Mouse (Mus musculus): ENCODE results near the gene Fbxo41. TPM values are rescaled to one million over a fixed set of nuclear protein-coding genes. Genes with fewer than 3 reads are reported as not detected.

Fbxo41 gene
- polyA plus RNA-seq, 1 experiment: not detected

DNA sequence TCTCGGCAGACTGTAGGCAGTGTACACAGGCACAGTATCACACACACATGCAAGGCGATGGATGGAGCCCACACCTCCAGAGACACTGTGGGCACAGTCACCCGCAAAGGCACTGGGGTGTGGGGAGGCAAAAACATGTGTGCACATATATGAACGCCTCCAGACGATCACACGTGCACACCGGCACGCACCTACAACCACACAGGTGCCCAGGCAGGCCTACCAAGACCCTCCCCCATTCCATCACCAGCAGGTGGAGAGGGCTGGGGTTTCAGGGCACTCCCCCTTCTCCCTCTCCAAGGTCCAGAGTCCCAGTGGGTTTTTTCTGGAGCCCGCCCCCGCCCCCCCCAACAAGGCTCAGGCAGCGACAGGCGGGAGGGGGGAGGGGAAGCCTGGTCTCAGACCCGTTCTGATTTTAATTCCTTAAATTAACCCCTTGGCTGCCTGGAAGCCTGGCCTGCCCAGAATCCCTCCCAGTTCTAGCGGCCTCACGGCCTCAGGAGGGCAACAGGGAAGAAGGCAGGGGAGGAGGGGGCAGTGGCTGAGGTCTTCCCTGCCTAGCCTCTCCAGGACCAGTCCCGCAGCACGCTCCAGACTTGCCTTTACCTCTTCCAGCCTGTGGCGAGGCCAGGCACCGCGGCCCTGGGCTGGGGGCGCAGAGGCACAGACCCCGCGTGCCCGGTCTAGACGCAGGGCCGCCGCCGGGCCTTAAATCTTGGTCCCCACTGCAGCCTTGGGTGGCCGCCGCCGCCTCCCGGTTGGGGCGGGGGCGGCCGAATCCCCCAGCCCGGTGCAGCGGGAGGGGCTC is 487 bp downstream of the Fbxo41 start:
- no peak overlapping the region for H3K27ac ChIP-seq (ENCODE audit: control insufficient read depth, insufficient read depth, low read depth, low read length, poor library complexity)
- H3K4me1 ChIP-seq (ENCODE audit: control insufficient read depth, insufficient read depth, low read length): no peaks in the 10 kb centered on the region
- no peak for TF ChIP-seq POLR2A (IDR thresholded peaks at IDR 0.05; ENCODE audit: borderline replicate concordance, control insufficient read depth, low read depth, low read length)
- no peak for TF ChIP-seq CTCF (IDR thresholded peaks at IDR 0.05; ENCODE audit: control insufficient read depth, insufficient read depth, low read length)
- H3K4me3 ChIP-seq (replicated peaks; ENCODE audit: control insufficient read depth, low read depth, low read length): no peak overlapping the region
- WGBS: 7% methylated on average over 37 of the region's 37 CpGs

DNA sequence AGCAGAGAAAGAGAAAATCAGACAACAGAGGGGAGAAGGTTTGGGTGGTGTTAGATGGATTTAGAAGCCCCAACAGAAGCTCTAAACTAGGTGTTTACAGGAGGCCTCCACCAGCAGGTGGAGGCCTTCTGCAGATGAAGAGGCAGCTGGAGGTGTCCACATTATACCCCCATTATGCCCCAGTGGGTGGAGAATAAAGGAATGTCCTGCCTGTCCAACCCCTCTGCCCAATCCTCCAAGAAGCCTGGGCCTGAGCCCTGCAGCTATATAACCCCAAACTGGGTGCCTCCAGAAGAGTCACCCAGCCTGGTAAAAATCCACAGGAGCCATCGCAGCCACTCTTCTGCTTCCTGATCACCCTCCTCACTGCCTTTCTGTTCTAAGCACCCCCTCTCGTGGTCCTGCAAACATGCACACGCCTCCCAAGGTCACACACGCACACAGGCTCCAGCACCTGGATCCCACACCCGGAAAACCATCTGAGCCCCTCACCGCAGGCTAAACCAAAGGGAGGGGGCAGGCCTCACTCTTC is 1.2 kb downstream of the Fbxo41 start:
- no peak for TF ChIP-seq POLR2A (IDR thresholded peaks at IDR 0.05; ENCODE audit: borderline replicate concordance, control insufficient read depth, low read depth, low read length)
- TF ChIP-seq CTCF (IDR thresholded peaks at IDR 0.05; ENCODE audit: control insufficient read depth, insufficient read depth, low read length): no peak
- Histone ChIP-seq H3K4me3 (replicated peaks; ENCODE audit: control insufficient read depth, low read depth, low read length) (no peak overlapping the region), H3K4me1 (ENCODE audit: control insufficient read depth, insufficient read depth, low read length) (no peaks in the 10 kb centered on the region), H3K27ac (ENCODE audit: control insufficient read depth, insufficient read depth, low read depth, low read length, poor library complexity) (no peak overlapping the region)
- WGBS: 13% methylated on average over 6 of the region's 6 CpGs

DNA sequence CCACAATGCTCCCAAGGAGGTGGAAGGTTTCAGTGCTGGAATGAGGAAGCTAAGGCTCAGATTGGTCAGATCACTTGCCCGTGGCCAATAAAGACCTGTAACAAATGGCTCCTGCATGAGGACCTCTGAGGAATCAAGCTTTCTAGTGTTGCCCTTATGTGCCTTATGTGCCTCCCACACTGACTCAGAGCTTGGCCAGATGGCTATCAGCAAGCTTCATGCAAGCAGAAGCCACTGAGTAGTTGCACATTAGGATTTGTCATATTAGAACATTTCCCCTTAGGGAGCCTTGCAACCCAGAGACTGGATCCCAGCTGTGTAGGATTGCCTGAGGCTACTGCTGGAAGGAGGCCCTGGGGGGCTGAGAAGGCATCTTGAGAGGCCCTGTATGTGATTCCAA is 2.4 kb downstream of the Fbxo41 start:
- TF ChIP-seq POLR2A (IDR thresholded peaks at IDR 0.05; ENCODE audit: borderline replicate concordance, control insufficient read depth, low read depth, low read length) (no peak), CTCF (IDR thresholded peaks at IDR 0.05; ENCODE audit: control insufficient read depth, insufficient read depth, low read length) (no peak)
- Histone ChIP-seq H3K4me3 (replicated peaks; ENCODE audit: control insufficient read depth, low read depth, low read length) (no peak overlapping the region), H3K4me1 (ENCODE audit: control insufficient read depth, insufficient read depth, low read length) (no peaks in the 10 kb centered on the region), H3K27ac (ENCODE audit: control insufficient read depth, insufficient read depth, low read depth, low read length, poor library complexity) (no peak overlapping the region)
- 61% methylated on average over 1 of the region's 1 CpGs for WGBS

DNA sequence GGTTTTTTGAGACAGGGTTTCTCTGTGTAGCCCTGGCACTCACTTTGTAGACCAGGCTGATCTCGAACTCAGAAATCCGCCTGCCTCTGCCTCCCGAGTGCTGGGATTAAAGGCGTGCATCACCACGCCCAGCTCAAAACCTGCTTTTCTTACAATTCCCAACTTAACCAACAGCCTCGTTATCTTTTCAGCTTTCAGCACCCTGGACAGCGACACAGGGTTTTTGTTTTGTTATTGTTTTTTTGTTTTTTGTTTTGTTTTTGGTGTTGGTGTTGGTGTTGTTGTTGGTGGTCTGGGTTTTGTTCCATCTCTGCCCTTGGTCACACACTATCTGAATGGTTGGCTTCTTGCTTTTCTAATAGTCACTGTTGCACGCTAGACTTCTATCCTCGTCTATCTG is 4.6 kb downstream of the Fbxo41 start:
- WGBS: 52% methylated on average over 9 of the region's 9 CpGs
- H3K4me1 ChIP-seq (ENCODE audit: control insufficient read depth, insufficient read depth, low read length): no peaks in the 10 kb centered on the region
- H3K27ac ChIP-seq (ENCODE audit: control insufficient read depth, insufficient read depth, low read depth, low read length, poor library complexity): no peak overlapping the region
- no peak overlapping the region for H3K4me3 ChIP-seq (replicated peaks; ENCODE audit: control insufficient read depth, low read depth, low read length)
- TF ChIP-seq POLR2A (IDR thresholded peaks at IDR 0.05; ENCODE audit: borderline replicate concordance, control insufficient read depth, low read depth, low read length) (no peak), CTCF (IDR thresholded peaks at IDR 0.05; ENCODE audit: control insufficient read depth, insufficient read depth, low read length) (no peak)

DNA sequence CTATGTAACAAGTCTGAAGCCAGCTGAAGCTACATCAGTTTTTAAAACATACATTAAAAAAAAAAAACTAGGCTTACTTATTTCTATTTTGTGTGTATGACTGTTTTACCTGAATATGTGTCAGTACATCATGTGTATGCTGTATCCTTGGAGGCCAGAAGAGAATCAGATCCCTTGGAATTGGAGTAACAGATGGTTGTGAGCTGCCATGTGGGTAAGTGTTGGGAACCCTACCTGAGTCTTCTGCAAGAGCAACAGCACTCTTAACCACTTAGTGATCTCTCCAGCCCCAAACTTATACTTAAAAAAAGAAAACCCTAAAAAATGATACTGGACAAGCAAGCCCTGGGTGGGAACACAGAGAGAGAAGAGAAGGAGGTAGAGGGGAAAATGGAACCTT is 5.8 kb downstream of the Fbxo41 start:
- H3K27ac ChIP-seq (ENCODE audit: control insufficient read depth, insufficient read depth, low read depth, low read length, poor library complexity): no peak overlapping the region
- no peak for TF ChIP-seq CTCF (IDR thresholded peaks at IDR 0.05; ENCODE audit: control insufficient read depth, insufficient read depth, low read length)
- no peak for TF ChIP-seq POLR2A (IDR thresholded peaks at IDR 0.05; ENCODE audit: borderline replicate concordance, control insufficient read depth, low read depth, low read length)
- H3K4me3 ChIP-seq (replicated peaks; ENCODE audit: control insufficient read depth, low read depth, low read length): no peak overlapping the region
- no peaks in the 10 kb centered on the region for H3K4me1 ChIP-seq (ENCODE audit: control insufficient read depth, insufficient read depth, low read length)

DNA sequence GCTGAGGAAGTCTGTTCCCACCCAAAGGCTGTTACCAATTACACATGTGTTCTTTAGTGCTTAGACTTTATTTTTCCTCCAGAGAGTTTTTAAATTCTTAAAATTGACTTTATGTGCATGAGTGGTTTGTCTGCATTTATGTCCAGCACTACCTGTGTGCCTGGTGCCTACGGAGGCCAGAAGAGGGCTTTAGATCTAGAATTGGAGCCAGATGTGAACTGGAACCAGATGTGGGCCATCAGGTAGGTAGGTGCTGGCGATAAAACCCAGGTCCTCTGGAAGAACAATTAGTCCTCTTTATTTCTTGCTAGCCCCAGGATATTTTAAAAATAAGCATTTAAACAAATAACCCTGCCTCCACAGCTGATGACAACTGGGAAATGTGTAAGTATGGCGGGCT is 11.2 kb downstream of the Fbxo41 start:
- 78% methylated on average over 3 of the region's 3 CpGs for WGBS
- no peak overlapping the region for H3K4me3 ChIP-seq (replicated peaks; ENCODE audit: control insufficient read depth, low read depth, low read length)
- H3K27ac ChIP-seq (ENCODE audit: control insufficient read depth, insufficient read depth, low read depth, low read length, poor library complexity): no peak overlapping the region
- no peaks in the 10 kb centered on the region for H3K4me1 ChIP-seq (ENCODE audit: control insufficient read depth, insufficient read depth, low read length)
- TF ChIP-seq CTCF (IDR thresholded peaks at IDR 0.05; ENCODE audit: control insufficient read depth, insufficient read depth, low read length): no peak
- no peak for TF ChIP-seq POLR2A (IDR thresholded peaks at IDR 0.05; ENCODE audit: borderline replicate concordance, control insufficient read depth, low read depth, low read length)

DNA sequence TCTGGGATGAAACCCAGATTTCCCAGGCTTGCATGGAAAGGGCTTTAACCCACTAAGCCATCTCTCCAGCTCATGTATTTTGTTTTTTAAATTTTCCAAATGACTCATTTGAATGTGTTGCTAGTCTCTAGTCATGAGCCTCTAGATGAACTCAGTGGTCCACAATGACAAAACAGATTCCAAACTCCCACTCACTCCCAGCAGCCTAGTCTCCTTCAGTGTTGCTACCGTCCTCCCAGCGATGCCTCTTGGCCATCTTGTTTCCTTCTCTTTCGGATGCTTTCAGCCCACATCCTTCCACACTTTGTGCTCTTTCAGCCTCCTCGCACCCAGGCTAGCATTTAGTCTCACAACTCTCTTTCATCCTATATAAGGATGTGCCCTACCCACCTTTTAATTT is 12.5 kb downstream of the Fbxo41 start:
- WGBS: 71% methylated on average over 4 of the region's 4 CpGs
- TF ChIP-seq POLR2A (IDR thresholded peaks at IDR 0.05; ENCODE audit: borderline replicate concordance, control insufficient read depth, low read depth, low read length) (no peak), CTCF (IDR thresholded peaks at IDR 0.05; ENCODE audit: control insufficient read depth, insufficient read depth, low read length) (no peak)
- H3K4me3 ChIP-seq (replicated peaks; ENCODE audit: control insufficient read depth, low read depth, low read length): no peak overlapping the region
- H3K27ac ChIP-seq (ENCODE audit: control insufficient read depth, insufficient read depth, low read depth, low read length, poor library complexity): no peak overlapping the region
- H3K4me1 ChIP-seq (ENCODE audit: control insufficient read depth, insufficient read depth, low read length): no peaks in the 10 kb centered on the region

DNA sequence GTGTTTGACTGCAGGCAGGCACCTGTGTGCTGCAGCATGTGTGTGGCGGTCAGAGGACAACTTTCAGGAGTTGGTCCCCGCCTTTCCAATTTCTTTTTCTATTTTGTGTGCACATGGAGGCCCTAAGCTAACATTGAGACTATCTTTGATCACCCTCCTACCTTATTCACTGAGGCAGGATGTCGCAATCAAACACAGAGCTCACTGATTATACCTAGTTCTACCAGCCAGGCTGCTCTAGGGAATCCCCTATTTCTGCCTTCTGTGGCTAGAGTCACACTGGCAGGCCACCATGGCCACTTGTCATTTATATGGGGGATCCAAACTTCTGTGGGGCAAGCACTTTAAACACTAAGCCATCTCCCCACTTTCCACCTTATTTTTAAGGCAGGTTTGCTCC is 13.1 kb downstream of the Fbxo41 start:
- TF ChIP-seq CTCF (IDR thresholded peaks at IDR 0.05; ENCODE audit: control insufficient read depth, insufficient read depth, low read length): no peak
- no peak for TF ChIP-seq POLR2A (IDR thresholded peaks at IDR 0.05; ENCODE audit: borderline replicate concordance, control insufficient read depth, low read depth, low read length)
- WGBS: 69% methylated on average over 3 of the region's 3 CpGs
- Histone ChIP-seq H3K4me1 (ENCODE audit: control insufficient read depth, insufficient read depth, low read length) (no peaks in the 10 kb centered on the region), H3K4me3 (replicated peaks; ENCODE audit: control insufficient read depth, low read depth, low read length) (no peak overlapping the region), H3K27ac (ENCODE audit: control insufficient read depth, insufficient read depth, low read depth, low read length, poor library complexity) (no peak overlapping the region)

Data from bone marrow, adult 2 months (tissue).